Mouse (Mus musculus) mouse embryonic stem cell (cell line): ENCODE results near the gene Ifngr2.
"Not testable (repeated sequence)": the region's sequence is repeated elsewhere in the genome, so short reads cannot be mapped to it uniquely, and the experiment has no call there.

Experiments used
- in situ Hi-C, 2 experiments: fragments of 300-500 bp; cut with MboI; formaldehyde crosslinking; loops; 1 replicate in 1 of 2; 3 replicates in 1 of 2; pipeline ENCODE4 v1.14.3; 2019 to 2020; ENCODE audit warnings: low sequenced_read_pairs in 2 of 2, low pct_unique_long_range_greater_than_20kb in 1 of 2, mixed read lengths in 1 of 2; ENCODE audit not compliant: unreplicated experiment in 1 of 2

The Ifngr2 gene

GRCm38 (mm10) chr16:91546836-91547741 lies at the start of gene Ifngr2:
Gene Ifngr2, plus strand, starts transcription at chr16:91547072.
- in situ Hi-C loops = no loop called here

- in situ Hi-C loops = no loop called here
Measured at GRCm38 (mm10) chr16:91498041-91498440, 48.8 kb upstream of the Ifngr2 start.

GRCm38 (mm10) chr16:91504701-91505100 lies 42.2 kb upstream of the Ifngr2 start:
- in situ Hi-C loops = loop anchor here in 1 of 2 experiments (25.0 kb wide), 1 partner anchor 408 kb away; no protein-coding TSS in a partner anchor

- in situ Hi-C loops = loop anchor here in 1 of 2 experiments (25.0 kb wide), 1 partner anchor 407 kb away; no protein-coding TSS in a partner anchor
Measured at GRCm38 (mm10) chr16:91505116-91505601, 41.7 kb upstream of the Ifngr2 start.

DNA sequence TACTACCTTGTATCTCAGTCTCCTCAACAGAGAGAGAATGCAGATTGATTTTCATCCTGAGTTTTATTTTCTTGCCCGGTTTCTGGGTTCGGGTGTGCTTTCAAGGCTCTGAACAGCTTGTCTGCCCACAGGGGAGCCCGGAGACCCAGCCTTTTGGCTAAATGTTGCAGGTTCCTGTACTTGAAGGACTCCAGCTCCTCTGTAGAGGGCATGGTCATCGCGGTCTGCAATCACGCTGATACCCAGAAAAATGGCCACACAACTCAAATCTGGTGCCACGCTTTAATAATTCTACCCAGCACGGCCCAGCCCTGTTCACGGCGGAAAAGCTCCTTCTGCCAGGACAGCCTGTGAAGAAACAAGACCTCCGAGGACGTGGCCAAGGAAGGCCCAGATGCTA lies 40.5 kb upstream of the Ifngr2 start:
- in situ Hi-C loops = loop anchor here in 1 of 2 experiments (25.0 kb wide), 1 partner anchor 406 kb away; no protein-coding TSS in a partner anchor

- in situ Hi-C loops = loop anchor here (5.0 to 25.0 kb wide), 3 partner anchors 73 to 400 kb away; no protein-coding TSS in a partner anchor
Measured at GRCm38 (mm10) chr16:91512161-91512787, 34.6 kb upstream of the Ifngr2 start.

GRCm38 (mm10) chr16:91513099-91513498 lies 33.8 kb upstream of the Ifngr2 start:
- in situ Hi-C loops = loop anchor here (5.0 to 25.0 kb wide), 3 partner anchors 72 to 399 kb away; no protein-coding TSS in a partner anchor

DNA sequence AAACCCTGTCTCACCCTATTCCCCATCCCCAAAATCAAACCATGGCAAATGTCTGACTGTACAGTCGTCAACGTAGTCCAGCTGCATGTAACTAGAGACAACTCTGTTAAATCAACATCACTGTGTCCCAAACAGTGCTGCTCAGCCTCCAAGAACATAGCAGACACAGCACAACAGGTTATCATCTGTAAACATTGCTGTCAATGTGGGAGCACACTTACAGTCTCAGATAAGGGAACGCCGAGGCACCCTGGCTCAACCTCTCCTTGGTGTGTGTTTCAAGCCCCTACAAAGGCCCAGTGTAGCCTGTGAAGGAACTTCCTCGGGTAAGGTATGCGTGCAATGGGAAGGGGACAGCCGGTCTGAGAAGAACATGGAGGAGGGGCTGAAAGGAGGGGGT lies 29.9 kb upstream of the Ifngr2 start:
- in situ Hi-C loops = loop anchor here (10.0 to 25.0 kb wide), 2 partner anchors 68 to 395 kb away; no protein-coding TSS in a partner anchor

- in situ Hi-C loops = loop anchor here in 1 of 2 experiments (25.0 kb wide), 1 partner anchor 390 kb away; no protein-coding TSS in a partner anchor
Measured at GRCm38 (mm10) chr16:91522040-91522439, 24.8 kb upstream of the Ifngr2 start.

- in situ Hi-C loops = loop anchor here in 1 of 2 experiments (25.0 kb wide), 1 partner anchor 390 kb away; no protein-coding TSS in a partner anchor
Measured at GRCm38 (mm10) chr16:91522479-91523309, 24.2 kb upstream of the Ifngr2 start.

- in situ Hi-C loops = loop anchor here in 1 of 2 experiments (25.0 kb wide), 1 partner anchor 388 kb away; no protein-coding TSS in a partner anchor
Measured at GRCm38 (mm10) chr16:91524206-91524605, 22.7 kb upstream of the Ifngr2 start.

- in situ Hi-C loops = no loop called here
Measured at GRCm38 (mm10) chr16:91526274-91526673, 20.6 kb upstream of the Ifngr2 start.

DNA sequence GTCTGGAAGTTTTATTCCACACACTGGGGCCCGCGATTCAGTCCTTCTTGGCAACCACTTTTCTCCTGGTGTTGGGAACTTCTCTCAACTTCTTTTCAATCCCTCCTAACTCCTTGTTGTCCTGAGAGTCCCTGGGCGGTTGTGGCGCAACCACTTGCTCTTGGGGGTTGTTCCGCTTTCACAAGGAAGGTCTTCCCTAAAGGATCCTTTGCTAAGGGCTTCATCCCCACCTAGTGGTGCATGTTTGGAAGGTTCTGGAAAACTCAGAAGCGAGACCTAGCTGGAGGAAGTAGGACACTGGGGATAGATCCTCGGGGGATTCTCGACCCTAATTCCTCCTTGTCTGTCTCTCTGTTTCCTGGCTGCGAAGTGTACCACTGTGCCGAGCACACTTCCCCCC lies 19.8 kb upstream of the Ifngr2 start:
- in situ Hi-C loops = no loop called here

DNA sequence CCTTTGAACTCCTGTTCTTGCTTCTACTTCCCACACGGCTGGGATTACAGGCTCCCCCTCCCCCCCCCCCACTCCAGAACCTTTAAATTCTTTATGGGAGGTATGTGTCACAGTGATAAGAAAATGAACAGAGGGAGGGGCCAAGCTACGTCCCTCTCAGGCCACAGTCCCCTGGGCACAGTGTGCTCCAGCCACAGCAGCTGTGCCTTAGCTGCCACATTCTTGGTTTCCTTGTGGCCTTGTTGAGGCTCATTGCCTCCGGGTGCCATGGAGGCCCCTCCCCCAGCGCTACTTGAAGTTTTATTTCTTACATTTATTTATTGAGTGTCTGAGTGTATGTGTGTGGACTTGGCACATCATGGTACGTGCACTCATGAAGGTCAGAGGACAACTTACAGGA lies 19.4 kb upstream of the Ifngr2 start:
- in situ Hi-C loops = no loop called here

- in situ Hi-C loops = no loop called here
Measured at GRCm38 (mm10) chr16:91528578-91528977, 18.3 kb upstream of the Ifngr2 start.

DNA sequence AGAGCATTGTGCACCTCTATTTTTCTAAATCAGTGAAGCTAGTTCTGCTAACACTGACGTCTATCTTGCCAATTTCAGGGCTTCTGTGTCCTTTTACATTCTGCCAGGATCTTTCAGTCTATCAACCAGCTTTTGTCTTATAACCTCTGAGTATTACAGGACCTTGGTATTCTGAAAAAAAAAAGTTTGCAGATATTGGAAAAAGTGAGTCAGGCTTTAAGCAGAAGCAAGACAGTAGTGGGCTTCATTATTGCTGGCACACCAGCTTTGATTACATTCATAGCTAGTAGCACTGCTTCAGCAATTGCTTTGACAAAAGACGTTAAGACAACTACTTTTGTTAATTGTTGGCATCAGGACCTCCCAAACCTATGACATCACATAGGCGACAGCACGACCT lies 16.0 kb upstream of the Ifngr2 start:
- in situ Hi-C loops = not testable (repeated sequence)

- in situ Hi-C loops = no loop called here
Measured at GRCm38 (mm10) chr16:91531856-91532255, 15.0 kb upstream of the Ifngr2 start.

DNA sequence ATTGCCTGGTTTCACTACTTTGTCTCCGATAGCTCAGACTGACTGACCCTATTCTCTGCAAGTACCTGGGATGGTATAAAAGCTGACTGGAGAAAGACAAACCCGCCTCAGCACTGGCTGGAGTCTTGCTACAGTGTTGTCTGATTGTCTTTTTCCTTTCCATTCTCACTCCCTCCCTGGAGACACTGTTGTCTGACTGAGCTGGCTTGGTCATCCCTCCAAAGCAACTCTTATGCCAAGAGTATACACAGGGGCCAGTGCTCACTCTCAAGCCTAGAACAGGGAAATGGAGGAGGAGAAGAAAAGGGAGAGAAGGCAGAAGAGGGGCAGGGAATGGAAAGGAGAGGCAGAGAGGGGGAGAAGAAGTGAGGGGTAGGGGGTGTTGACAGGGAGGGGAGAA lies 14.4 kb upstream of the Ifngr2 start:
- in situ Hi-C loops = no loop called here
